Mouse (Mus musculus) ES-Bruce4 (cell line): ENCODE measurements at regions not wholly inside any gene's neighbourhood (a gene's known extent, or its start where the extent isn't known, plus 50 kb on each side); places are given as distances from the start of the nearest gene placed in this dataset.

Experiments used
- CTCF ChIP-seq: IDR thresholded peaks from one replicate; pipeline ENCODE4 v1.8.1; 2011; ENCODE audit warnings: low read depth, low read length
- POLR2A ChIP-seq: IDR thresholded peaks from one replicate; pipeline ENCODE4 v1.8.1; 2011; ENCODE audit warnings: low read length; ENCODE audit not compliant: insufficient read depth

DNA sequence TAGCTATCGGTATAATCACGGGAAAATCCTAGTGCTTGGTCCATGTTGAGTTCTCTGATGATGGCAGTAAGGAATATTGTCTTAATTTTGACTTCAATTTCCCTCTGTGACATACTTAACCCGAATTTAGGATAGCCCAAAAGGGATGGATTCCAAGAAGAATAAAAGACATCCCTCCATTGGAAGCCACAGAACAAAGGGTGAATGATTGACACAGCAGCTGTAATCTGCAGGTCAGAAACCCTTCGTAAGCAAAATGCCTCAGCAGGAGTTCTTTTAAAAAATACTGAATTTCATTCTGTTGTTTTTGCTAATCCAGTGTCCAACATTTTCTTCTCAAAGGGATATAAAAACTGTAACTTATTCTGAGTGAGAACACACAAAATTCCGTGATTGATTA is 492.7 kb downstream of the Epha3 start:
- TF ChIP-seq CTCF (no peak), POLR2A (no peak)
